Mouse (Mus musculus): ENCODE measurements around the gene Acot7. TPM values are rescaled to one million over a fixed set of nuclear protein-coding genes. Genes with fewer than 3 reads are reported as not detected.

The Acot7 gene
- polyA plus RNA-seq, 1 experiment from 2014 or later, result 168 TPM

DNA sequence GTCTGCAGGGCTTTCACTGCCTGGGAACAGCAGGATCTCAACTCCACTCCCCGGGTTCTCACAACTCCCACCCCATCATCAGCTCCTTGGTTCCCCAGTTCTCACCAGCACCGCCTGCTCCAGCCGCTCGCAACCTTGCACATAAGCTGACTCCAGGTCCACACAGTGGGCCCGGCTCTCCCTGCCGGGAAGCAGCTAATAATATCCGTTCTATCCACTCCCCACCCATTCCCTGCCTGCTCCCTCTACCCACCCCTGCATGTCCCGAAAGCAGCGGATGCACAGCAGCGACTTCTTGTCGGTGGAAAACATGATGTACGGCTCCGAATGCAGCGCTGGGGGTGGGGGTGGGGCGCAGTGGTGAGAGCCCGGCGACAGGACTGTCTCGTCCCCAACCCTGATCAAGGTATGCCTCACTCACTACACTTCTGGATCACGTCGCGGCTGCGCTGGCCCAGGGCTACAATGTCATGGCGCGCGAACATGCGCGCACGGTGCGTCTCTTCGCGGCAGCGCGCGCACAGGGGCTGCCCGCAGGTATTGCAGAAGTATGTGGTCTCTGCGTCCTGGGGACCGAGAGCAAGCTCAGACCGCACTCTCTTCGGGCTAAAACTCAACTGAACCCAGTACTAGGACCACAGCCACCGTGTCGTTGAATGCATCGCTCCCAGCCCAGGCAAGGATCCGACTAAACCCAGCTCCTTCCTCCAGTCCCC lies 137.7 kb downstream of the Acot7 start:
- no peaks in the 10 kb centered on the region for H3K36me3 ChIP-seq (ENCODE audit: control insufficient read depth, insufficient read depth, low read length)
- H3K4me2 ChIP-seq (ENCODE audit: low read length), result peak overlapping the region; percentile 44
- H3K4me1 ChIP-seq (ENCODE audit: control insufficient read depth, insufficient read depth, low read length), result peaks cover 7% of the 10 kb centered on the region
- WGBS, result under 1% methylated on average over 43 of the region's 43 CpGs
- H3K9me3 ChIP-seq (replicated peaks; ENCODE audit: control insufficient read depth, low read length), result no peaks in the 10 kb centered on the region
- ATAC-seq (no peak), DNase-seq (ENCODE audit: low spot score) (no peak)
- peaks cover 79% of the 10 kb centered on the region for H3K27me3 ChIP-seq (replicated peaks; ENCODE audit: control insufficient read depth, insufficient read depth, low read length)
- H3K9ac ChIP-seq (ENCODE audit: low read length), result 0 out of 2 replicates have a peak overlapping the region, but pooled peaks have one; percentile 25
- H3K27ac ChIP-seq (ENCODE audit: low read depth, low read length), result no peak overlapping the region
- peak overlapping the region; percentile 22 for H3K4me3 ChIP-seq (ENCODE audit: low read depth, low read length)

- no peak overlapping the region for H3K9ac ChIP-seq (ENCODE audit: low read length)
- no peak overlapping the region for H3K4me3 ChIP-seq (ENCODE audit: low read depth, low read length)
- H3K27me3 ChIP-seq (replicated peaks; ENCODE audit: control insufficient read depth, insufficient read depth, low read length), result peaks cover 59% of the 10 kb centered on the region
- DNase-seq (ENCODE audit: low spot score) (no peak), ATAC-seq (no peak)
- H3K4me1 ChIP-seq (ENCODE audit: control insufficient read depth, insufficient read depth, low read length), result peaks cover 7% of the 10 kb centered on the region
- H3K9me3 ChIP-seq (replicated peaks; ENCODE audit: control insufficient read depth, low read length), result no peaks in the 10 kb centered on the region
- no peak overlapping the region for H3K4me2 ChIP-seq (ENCODE audit: low read length)
- no peaks in the 10 kb centered on the region for H3K36me3 ChIP-seq (ENCODE audit: control insufficient read depth, insufficient read depth, low read length)
- 74% methylated on average over 6 of the region's 6 CpGs for WGBS
- H3K27ac ChIP-seq (ENCODE audit: low read depth, low read length), result no peak overlapping the region
Measured at GRCm38 (mm10) chr4:152317631-152318033, 139.7 kb downstream of the Acot7 start.

DNA sequence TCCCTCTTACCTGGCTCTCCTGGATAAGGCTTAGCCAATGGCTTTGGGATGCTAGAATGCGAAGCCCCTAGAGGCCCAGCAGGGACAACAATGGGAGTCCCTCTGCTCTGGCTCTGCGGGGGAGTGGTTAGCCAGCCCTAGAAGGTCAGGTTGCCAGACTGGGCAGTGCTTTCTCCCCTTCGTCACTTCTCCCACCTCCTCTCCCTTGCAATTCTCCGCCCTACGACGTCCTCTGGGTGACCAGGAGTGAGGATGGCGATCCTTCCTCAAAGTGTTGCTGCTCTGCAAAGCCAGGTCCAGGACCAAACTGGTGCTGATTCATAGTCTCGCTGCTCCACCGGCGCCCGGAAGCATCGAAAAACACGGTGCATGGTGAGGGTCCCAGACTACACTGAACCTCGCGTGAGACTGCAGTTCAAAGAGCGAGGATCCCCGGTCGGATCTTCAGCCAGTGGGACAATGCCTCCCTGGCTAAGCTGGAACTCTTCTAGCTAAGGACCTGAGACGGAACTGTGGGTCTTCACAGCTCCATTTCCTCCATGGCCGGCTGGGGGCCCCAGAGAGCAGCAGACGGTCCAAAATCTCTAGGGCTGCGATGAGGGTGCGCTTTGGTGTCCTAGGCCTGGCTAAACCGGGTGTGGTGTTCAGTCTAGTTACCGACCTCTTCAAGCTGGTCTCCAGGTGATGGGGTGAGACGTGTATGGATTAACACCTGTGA lies 140.7 kb downstream of the Acot7 start, which contains the start of gene Rnf207:
Rnf207 (minus strand) TSS at position 477 of the 718 bp plus-strand sequence.
- ATAC-seq, result 0 out of 2 replicates have a peak, but pooled peaks have one; percentile 23
- 4% methylated on average over 26 of the region's 26 CpGs for WGBS
- Histone ChIP-seq H3K27me3 (replicated peaks; ENCODE audit: control insufficient read depth, insufficient read depth, low read length) (peaks cover 49% of the 10 kb centered on the region), H3K27ac (ENCODE audit: low read depth, low read length) (no peak within 1 kb of the TSS), H3K4me3 (ENCODE audit: low read depth, low read length) (no peak within 1 kb of the TSS), H3K4me2 (ENCODE audit: low read length) (peak within 1 kb of the TSS; percentile 23; the same call in 1 of the 2 replicates), H3K9ac (ENCODE audit: low read length) (peak within 1 kb of the TSS; percentile 40; the same call in 1 of the 2 replicates), H3K4me1 (ENCODE audit: control insufficient read depth, insufficient read depth, low read length) (no peaks in the 10 kb centered on the region; the same call in 1 of the 2 replicates), H3K9me3 (replicated peaks; ENCODE audit: control insufficient read depth, low read length) (no peaks in the 10 kb centered on the region), H3K36me3 (ENCODE audit: control insufficient read depth, insufficient read depth, low read length) (no peaks in the 10 kb centered on the region)
- DNase-seq (ENCODE audit: low spot score), result no peak

Other genes starting within 250 kb of the Acot7 start
- 67.9 and 78.9 TPM in 2 replicates for gene Dnajc11, start 244.4 kb upstream of the Acot7 start, polyA plus RNA-seq (2014; fragmentation: Nextera tagmentation; extraction: Ambion mirVana)
- gene Thap3, start 189.1 kb upstream of the Acot7 start, polyA plus RNA-seq (2014; fragmentation: Nextera tagmentation; extraction: Ambion mirVana), result 29.7 and 30.0 TPM in 2 replicates
- gene Phf13, start 181.9 kb upstream of the Acot7 start, polyA plus RNA-seq (2014; fragmentation: Nextera tagmentation; extraction: Ambion mirVana), result 11.8 and 14.6 TPM in 2 replicates
- 0.69 and 1.8 TPM in 2 replicates for gene Klhl21, start 169.3 kb upstream of the Acot7 start, polyA plus RNA-seq (2014; fragmentation: Nextera tagmentation; extraction: Ambion mirVana)
- gene Zbtb48, start 150.5 kb upstream of the Acot7 start, polyA plus RNA-seq (2014; fragmentation: Nextera tagmentation; extraction: Ambion mirVana), result 17.2 and 21.6 TPM in 2 replicates
- gene Tas1r1, start 139.6 kb upstream of the Acot7 start, polyA plus RNA-seq (2014; fragmentation: Nextera tagmentation; extraction: Ambion mirVana), result 0.32 and 0.70 TPM in 2 replicates
- gene Nol9, start 138.8 kb upstream of the Acot7 start, polyA plus RNA-seq (2014; fragmentation: Nextera tagmentation; extraction: Ambion mirVana), result 16.1 and 19.8 TPM in 2 replicates
- gene Plekhg5, start 105.6 kb upstream of the Acot7 start, polyA plus RNA-seq (2014; fragmentation: Nextera tagmentation; extraction: Ambion mirVana), result 5.0 and 7.1 TPM in 2 replicates
- gene Tnfrsf25, start 62.2 kb upstream of the Acot7 start, polyA plus RNA-seq (2014; fragmentation: Nextera tagmentation; extraction: Ambion mirVana), result 0.62 and 1.3 TPM in 2 replicates
- gene Espn, start 25.8 kb upstream of the Acot7 start, polyA plus RNA-seq (2014; fragmentation: Nextera tagmentation; extraction: Ambion mirVana), result 0.19 TPM in 1 of 2 replicates, not detected in the other
- not detected in 2 replicates for gene Hes2, start 19.3 kb upstream of the Acot7 start, polyA plus RNA-seq (2014; fragmentation: Nextera tagmentation; extraction: Ambion mirVana)
- gene Gpr153, start 96.1 kb downstream of the Acot7 start, polyA plus RNA-seq (2014; fragmentation: Nextera tagmentation; extraction: Ambion mirVana), result 6.7 and 8.4 TPM in 2 replicates
- not detected in 2 replicates for gene Hes3, start 113.5 kb downstream of the Acot7 start, polyA plus RNA-seq (2014; fragmentation: Nextera tagmentation; extraction: Ambion mirVana)
- 13.2 and 18.2 TPM in 2 replicates for gene Icmt, start 119.1 kb downstream of the Acot7 start, polyA plus RNA-seq (2014; fragmentation: Nextera tagmentation; extraction: Ambion mirVana)
- 2.4 and 2.5 TPM in 2 replicates for gene Rnf207, start 140.9 kb downstream of the Acot7 start, polyA plus RNA-seq (2014; fragmentation: Nextera tagmentation; extraction: Ambion mirVana)
- 196 and 235 TPM in 2 replicates for gene Rpl22, start 147.6 kb downstream of the Acot7 start, polyA plus RNA-seq (2014; fragmentation: Nextera tagmentation; extraction: Ambion mirVana)
- gene Chd5, start 160.5 kb downstream of the Acot7 start, polyA plus RNA-seq (2014; fragmentation: Nextera tagmentation; extraction: Ambion mirVana), result 15.6 and 18.6 TPM in 2 replicates